Mouse (Mus musculus): ENCODE measurements around the gene Col6a6.

Col6a6 gene

GRCm38 (mm10) chr9:105800286-105800685 lies 27.7 kb downstream of the Col6a6 start:
- no peak for DNase-seq (ENCODE audit: low spot score)

GRCm38 (mm10) chr9:105796137-105796536 lies 31.8 kb downstream of the Col6a6 start:
- DNase-seq (ENCODE audit: low spot score), result no peak

GRCm38 (mm10) chr9:105794965-105795364 lies 33.0 kb downstream of the Col6a6 start:
- no peak for DNase-seq (ENCODE audit: low spot score)

GRCm38 (mm10) chr9:105791810-105792209 lies 36.1 kb downstream of the Col6a6 start:
- DNase-seq (ENCODE audit: low spot score), result no peak

GRCm38 (mm10) chr9:105788203-105788602 lies 39.8 kb downstream of the Col6a6 start:
- no peak for DNase-seq (ENCODE audit: low spot score)

- DNase-seq (ENCODE audit: low spot score), result no peak
Measured at GRCm38 (mm10) chr9:105787800-105788199, 40.2 kb downstream of the Col6a6 start.

- no peak for DNase-seq (ENCODE audit: low spot score)
Measured at GRCm38 (mm10) chr9:105784026-105784425, 43.9 kb downstream of the Col6a6 start.

- DNase-seq (ENCODE audit: low spot score), result no peak
Measured at GRCm38 (mm10) chr9:105780696-105781095, 47.3 kb downstream of the Col6a6 start.

- DNase-seq (ENCODE audit: low spot score), result no peak
Measured at GRCm38 (mm10) chr9:105778741-105779140, 49.2 kb downstream of the Col6a6 start.

GRCm38 (mm10) chr9:105774878-105775277 lies 53.1 kb downstream of the Col6a6 start:
- no peak for DNase-seq (ENCODE audit: low spot score)

GRCm38 (mm10) chr9:105774321-105774720 lies 53.6 kb downstream of the Col6a6 start:
- no peak for DNase-seq (ENCODE audit: low spot score)

GRCm38 (mm10) chr9:105771380-105771779 lies 56.6 kb downstream of the Col6a6 start:
- no peak for DNase-seq (ENCODE audit: low spot score)

- no peak for DNase-seq (ENCODE audit: low spot score)
Measured at GRCm38 (mm10) chr9:105770690-105771089, 57.3 kb downstream of the Col6a6 start.

- no peak for DNase-seq (ENCODE audit: low spot score)
Measured at GRCm38 (mm10) chr9:105765891-105766290, 62.1 kb downstream of the Col6a6 start.

GRCm38 (mm10) chr9:105764681-105765080 lies 63.3 kb downstream of the Col6a6 start:
- no peak for DNase-seq (ENCODE audit: low spot score)

- no peak for DNase-seq (ENCODE audit: low spot score)
Measured at GRCm38 (mm10) chr9:105764127-105764526, 63.8 kb downstream of the Col6a6 start.

- no peak for DNase-seq (ENCODE audit: low spot score)
Measured at GRCm38 (mm10) chr9:105763625-105764024, 64.3 kb downstream of the Col6a6 start.

GRCm38 (mm10) chr9:105762274-105762673 lies 65.7 kb downstream of the Col6a6 start:
- no peak for DNase-seq (ENCODE audit: low spot score)

GRCm38 (mm10) chr9:105758861-105759260 lies 69.1 kb downstream of the Col6a6 start:
- no peak for DNase-seq (ENCODE audit: low spot score)

- DNase-seq (ENCODE audit: low spot score), result no peak
Measured at GRCm38 (mm10) chr9:105758173-105758765, 69.7 kb downstream of the Col6a6 start.

- DNase-seq (ENCODE audit: low spot score), result no peak
Measured at GRCm38 (mm10) chr9:105754256-105754655, 73.7 kb downstream of the Col6a6 start.

GRCm38 (mm10) chr9:105745861-105746260 lies 82.1 kb downstream of the Col6a6 start:
- no peak for DNase-seq (ENCODE audit: low spot score)

- DNase-seq (ENCODE audit: low spot score), result no peak
Measured at GRCm38 (mm10) chr9:105740413-105740812, 87.5 kb downstream of the Col6a6 start.

GRCm38 (mm10) chr9:105739446-105739845 lies 88.5 kb downstream of the Col6a6 start:
- DNase-seq (ENCODE audit: low spot score), result no peak
